Mouse (Mus musculus): ENCODE measurements around the gene Jph3.

DNA sequence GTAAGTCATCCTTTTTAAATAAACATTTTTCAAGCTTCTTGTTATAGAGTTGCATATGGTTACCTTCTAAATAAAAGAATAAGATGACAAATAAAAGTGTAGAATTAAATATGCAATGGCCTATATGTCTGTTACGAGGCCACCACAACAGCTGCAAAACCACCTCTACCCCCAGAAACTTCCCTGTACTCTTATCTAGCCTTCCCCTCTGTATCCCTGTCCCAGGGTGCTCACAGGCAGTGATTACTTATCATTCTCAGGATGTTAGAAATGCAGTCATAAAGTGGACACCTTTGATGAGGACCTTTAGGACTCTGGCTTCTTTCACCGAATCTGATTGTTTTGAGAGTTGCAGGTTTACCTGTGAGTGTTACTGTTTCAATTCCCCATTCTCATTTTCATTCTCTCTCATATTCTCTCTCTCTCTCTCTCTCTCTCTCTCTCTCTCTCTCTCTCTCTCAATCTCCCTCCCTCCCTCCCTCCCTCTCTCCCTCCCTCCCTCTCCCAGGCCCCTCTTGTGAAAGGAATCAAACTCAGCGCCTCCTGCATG is 113.8 kb downstream of the Jph3 start:
- TF ChIP-seq EP300 (IDR thresholded peaks at IDR 0.05; ENCODE audit: insufficient read depth, low read depth, low read length) (no peak), CTCF (IDR thresholded peaks at IDR 0.05) (no peak)

All from heart, adult 2 months (tissue).